Mouse (Mus musculus): Measurements from ENCODE around the gene Mxi1.

- TF ChIP-seq ZNF384 (IDR thresholded peaks at IDR 0.05; ENCODE audit: low read depth, low read length) (no peak), HCFC1 (IDR thresholded peaks at IDR 0.05; ENCODE audit: borderline replicate concordance, insufficient read depth, low read length) (no peak), MAFK (IDR thresholded peaks at IDR 0.05; ENCODE audit: insufficient read depth, low read depth, low read length) (no peak), ZC3H11A (IDR thresholded peaks at IDR 0.05; ENCODE audit: borderline replicate concordance, low read depth, low read length) (no peak)
Observed at GRCm38 (mm10) chr19:53306706-53307105, 3.6 kb upstream of the Mxi1 start.

Data from ES-E14 (cell line).